Mouse (Mus musculus) thymus, postnatal 0 days (tissue): ENCODE results near the gene Ppl. TPM values are rescaled to one million over a fixed set of nuclear protein-coding genes. Genes with fewer than 3 reads are reported as not detected.

Experiments used
- DNase-seq: peaks from one replicate; pipeline ENCODE4 v3.0.0-alpha.2; 2015; ENCODE audit warnings: low spot score
- polyA plus RNA-seq: library from polyadenylated mRNA; unstranded; fragments of >200 nt; fragmentation: Nextera tagmentation; extraction: Ambion mirVana; gene quantifications from 2 replicates; pipeline ENCODE4 v1.2.1, GENCODE M21; 2015

The Ppl gene
- polyA plus RNA-seq, 1 experiment from 2014 or later: 1.0 TPM

- DNase-seq: no peak
These were observed 95.5 kb downstream of the Ppl start for GRCm38 (mm10) chr16:5036649-5037234.

Other genes starting within 250 kb of the Ppl start
- 31.1 and 31.7 TPM in 2 replicates for gene Mgrn1, start 246.2 kb downstream of the Ppl start, polyA plus RNA-seq
- gene Nudt16l1, start 193.7 kb downstream of the Ppl start, polyA plus RNA-seq: 150 and 151 TPM in 2 replicates
- 45.3 and 50.3 TPM in 2 replicates for gene Anks3, start 168.2 kb downstream of the Ppl start, polyA plus RNA-seq
- gene Sept12, start 134.6 kb downstream of the Ppl start, polyA plus RNA-seq: 0.05 and 0.14 TPM in 2 replicates
- gene Smim22, start 125.1 kb downstream of the Ppl start, polyA plus RNA-seq: 6.4 and 11.7 TPM in 2 replicates
- 35.1 TPM in 2 replicates for gene Rogdi, start 118.9 kb downstream of the Ppl start, polyA plus RNA-seq
- gene Glyr1, start 82.6 kb downstream of the Ppl start, polyA plus RNA-seq: 109 and 110 TPM in 2 replicates
- 25.5 and 33.0 TPM in 2 replicates for gene Ubn1, start 82.4 kb downstream of the Ppl start, polyA plus RNA-seq
- 0.41 and 0.42 TPM in 2 replicates for gene Sec14l5, start 14.7 kb upstream of the Ppl start, polyA plus RNA-seq
- gene Nagpa, start 71.6 kb upstream of the Ppl start, polyA plus RNA-seq: 16.3 and 18.0 TPM in 2 replicates
- gene AU021092, start 89.9 kb upstream of the Ppl start, polyA plus RNA-seq: 1.0 and 1.1 TPM in 2 replicates
- gene Alg1, start 101.2 kb upstream of the Ppl start, polyA plus RNA-seq: 31.6 TPM in 2 replicates
- gene Eef2kmt, start 123.6 kb upstream of the Ppl start, polyA plus RNA-seq: 13.9 and 15.5 TPM in 2 replicates